Mouse (Mus musculus) forebrain, embryonic 10.5 days (tissue): Measurements from ENCODE around the gene Shoc2. TPM values are rescaled to one million over a fixed set of nuclear protein-coding genes. Genes with fewer than 3 reads are reported as not detected.

Source experiments
- DNase-seq: peaks from one replicate; pipeline ENCODE4 v3.0.0-alpha.2; 2017; ENCODE audit warnings: low spot score; ENCODE audit errors: extremely low spot score
- H3K27ac ChIP-seq: fragments of 300-500 bp; sonication (generic); 2 replicates; pipeline ENCODE4 v1.5.1; 2016; ENCODE audit warnings: mild to moderate bottlenecking
- H3K27me3 ChIP-seq: fragments of 300-500 bp; sonication (generic); 2 replicates; pipeline ENCODE4 v1.6.1; 2016; ENCODE audit warnings: mild to moderate bottlenecking; ENCODE audit not compliant: poor library complexity, severe bottlenecking
- H3K36me3 ChIP-seq: fragments of 300-500 bp; sonication (generic); replicated peaks from 2 replicates; pipeline ENCODE4 v1.6.1; 2016; ENCODE audit warnings: mild to moderate bottlenecking, moderate library complexity
- H3K4me1 ChIP-seq: fragments of 300-500 bp; sonication (generic); 2 replicates; pipeline ENCODE4 v1.6.1; 2016
- H3K4me3 ChIP-seq: fragments of 300-500 bp; sonication (generic); 2 replicates; pipeline ENCODE4 v1.5.1; 2016; ENCODE audit warnings: mild to moderate bottlenecking, moderate library complexity
- H3K9me3 ChIP-seq: fragments of 300-500 bp; sonication (generic); 2 replicates; pipeline ENCODE4 v1.6.1; 2016; ENCODE audit warnings: mild to moderate bottlenecking, moderate library complexity
- WGBS: fragments of 180-500 bp; shearing (Covaris S2); methylation state at CpG from one replicate; pipeline ENCODE4 v1.1.7; 2016; 5-methylcytosine and 5-hydroxymethylcytosine counted together
- polyA plus RNA-seq: library from polyadenylated mRNA; unstranded; fragments of >200 nt; fragmentation: Nextera tagmentation; extraction: Ambion mirVana; gene quantifications from 2 replicates; pipeline ENCODE4 v1.2.1, GENCODE M21; 2016

The Shoc2 gene
- polyA plus RNA-seq = 59.6 and 71.0 TPM in 2 replicates

DNA sequence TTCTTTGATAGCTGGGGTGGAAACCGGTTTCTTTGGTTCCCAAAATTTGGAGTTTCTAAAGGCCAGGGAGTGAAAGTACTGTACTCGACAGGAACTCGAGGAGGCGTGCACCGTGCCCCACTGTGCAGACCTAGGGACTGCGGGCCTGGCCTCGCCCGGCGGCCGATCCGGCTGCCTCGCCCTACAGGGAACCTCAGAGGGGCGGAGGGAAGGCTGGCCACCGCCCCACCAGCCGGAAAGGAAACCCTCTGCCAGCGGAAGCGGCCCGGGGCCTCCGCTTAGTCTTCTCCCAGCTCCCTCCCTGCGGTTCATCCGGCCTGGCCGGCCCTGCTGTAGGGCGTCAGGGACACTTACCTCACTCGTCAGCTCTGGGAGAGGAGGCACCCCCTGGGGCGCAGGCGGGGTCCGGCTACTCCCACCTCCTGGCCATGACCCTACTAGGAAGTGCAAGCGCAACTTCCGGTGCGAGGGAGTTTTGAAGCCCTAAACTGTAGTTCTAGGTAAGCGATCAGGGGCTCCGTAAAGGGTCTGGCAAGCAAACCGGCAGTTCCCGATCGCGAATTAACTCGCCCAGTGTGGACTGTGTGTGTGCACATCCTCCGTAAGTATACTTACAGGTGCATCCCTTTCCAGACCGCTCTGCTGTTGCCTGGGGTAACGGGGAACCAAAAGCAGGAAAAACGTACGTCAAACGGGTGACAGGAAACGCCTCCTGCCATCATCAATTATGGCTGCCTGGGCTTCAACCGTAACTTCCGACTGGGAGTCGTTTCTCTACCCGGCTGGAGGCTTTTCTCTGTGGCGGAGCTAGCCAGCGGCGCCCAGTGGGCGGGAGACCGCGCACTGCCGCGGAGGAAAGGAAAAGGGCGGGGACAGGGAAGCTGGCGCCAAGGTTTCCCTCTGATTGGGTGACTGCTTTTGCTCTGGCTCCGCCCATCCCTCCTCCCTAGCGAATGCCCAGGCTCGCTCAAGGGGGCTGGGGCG lies at the start of gene Shoc2, which contains the start of gene Bbip1:
Gene Shoc2, plus strand, starts transcription at position 505 of the 984 bp plus-strand sequence.
Gene Bbip1, minus strand, starts transcription at position 826 of the 984 bp plus-strand sequence.
- Histone ChIP-seq H3K36me3 (peaks cover 13% of the 10 kb centered on the region), H3K4me3 (peak within 1 kb of the TSS; percentile 94), H3K9me3 (no peaks in the 10 kb centered on the region), H3K27ac (peak within 1 kb of the TSS; percentile 97), H3K27me3 (no peaks in the 10 kb centered on the region), H3K4me1 (peaks cover 39% of the 10 kb centered on the region)
- peak; percentile 99 for DNase-seq
- WGBS = under 1% methylated on average over 62 of the region's 62 CpGs

DNA sequence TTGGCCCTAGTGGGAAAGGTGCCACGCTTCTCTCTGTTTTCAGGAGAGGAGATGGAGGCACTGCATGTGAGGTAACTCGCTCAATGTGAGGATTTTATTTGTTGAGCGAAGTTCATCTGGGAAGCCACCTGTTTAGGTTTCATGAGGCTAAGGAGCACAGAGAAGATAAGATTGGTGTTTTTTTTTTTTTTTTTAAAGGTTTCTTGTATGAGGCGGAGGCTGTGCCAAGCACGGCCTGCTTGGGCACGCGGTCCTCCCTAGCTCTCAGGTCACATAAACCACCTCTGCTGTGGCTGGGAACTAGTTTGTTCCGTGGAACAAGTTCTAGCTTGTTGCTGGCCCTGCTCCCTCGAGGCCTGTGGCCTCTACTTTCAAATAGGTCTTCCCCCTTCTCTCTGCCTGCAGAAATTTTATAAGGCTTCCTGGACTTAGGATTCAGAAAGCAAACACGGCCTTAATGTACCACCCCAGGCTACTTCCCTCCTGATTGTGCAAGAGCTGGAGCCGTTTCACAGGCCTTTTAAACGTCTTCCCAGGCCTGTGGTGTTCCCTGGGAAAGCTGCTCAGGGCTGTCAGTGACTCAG lies 49.5 kb upstream of the Shoc2 start:
- DNase-seq = no peak
- Histone ChIP-seq H3K27ac (no peak overlapping the region), H3K9me3 (no peaks in the 10 kb centered on the region), H3K27me3 (no peaks in the 10 kb centered on the region), H3K4me1 (peaks cover 16% of the 10 kb centered on the region), H3K4me3 (no peak overlapping the region), H3K36me3 (no peaks in the 10 kb centered on the region)
- WGBS = 87% methylated on average over 12 of the region's 12 CpGs

DNA sequence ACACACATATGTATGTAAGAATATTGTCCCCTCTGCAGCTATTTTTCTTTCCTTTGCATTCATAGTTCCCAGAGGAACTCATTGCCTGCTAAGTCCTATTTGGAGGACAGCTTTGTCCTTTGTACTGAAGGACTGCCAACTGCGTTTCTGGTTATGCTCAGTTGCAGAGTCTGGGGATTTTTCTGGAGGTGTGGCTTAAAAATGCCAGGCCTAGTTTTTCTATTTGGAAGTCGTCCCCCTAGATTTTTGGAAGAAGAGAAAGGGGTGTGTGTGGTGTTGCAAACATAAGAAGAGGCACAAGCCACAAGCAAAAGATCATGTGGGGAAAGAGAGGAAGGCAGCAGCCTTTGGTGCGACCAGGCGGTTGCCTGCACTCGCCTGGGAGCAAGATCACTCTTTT lies 46.1 kb upstream of the Shoc2 start:
- Histone ChIP-seq H3K27me3 (no peaks in the 10 kb centered on the region), H3K27ac (0 out of 2 replicates have a peak overlapping the region, but pooled peaks have one; percentile 40), H3K9me3 (no peaks in the 10 kb centered on the region), H3K4me3 (no peak overlapping the region), H3K36me3 (no peaks in the 10 kb centered on the region), H3K4me1 (peaks cover 13% of the 10 kb centered on the region)
- 89% methylated on average over 5 of the region's 5 CpGs for WGBS
- DNase-seq = no peak

DNA sequence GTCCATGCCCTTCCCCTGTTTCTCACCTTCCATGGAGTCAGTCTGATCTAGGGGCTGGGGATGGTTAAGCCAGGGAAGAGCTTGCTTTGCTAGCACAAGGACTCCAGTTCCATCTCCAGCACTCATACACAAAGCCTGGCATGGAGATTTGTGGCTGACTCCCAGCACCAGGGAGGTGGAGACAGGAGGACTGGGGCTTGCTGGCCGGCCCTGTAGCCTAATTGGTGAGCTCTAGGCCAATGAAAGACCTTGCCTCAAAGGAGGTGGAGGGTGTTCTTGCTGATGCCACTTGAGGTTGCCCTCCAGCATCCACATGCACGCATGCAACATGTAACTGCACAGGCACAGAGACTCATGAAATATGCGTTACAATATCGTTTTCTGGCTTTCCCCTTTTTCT lies 45.6 kb upstream of the Shoc2 start:
- Histone ChIP-seq H3K9me3 (no peaks in the 10 kb centered on the region), H3K27me3 (no peaks in the 10 kb centered on the region), H3K27ac (0 out of 2 replicates have a peak overlapping the region, but pooled peaks have one; percentile 40), H3K4me1 (peaks cover 12% of the 10 kb centered on the region), H3K4me3 (no peak overlapping the region), H3K36me3 (no peaks in the 10 kb centered on the region)
- no peak for DNase-seq
- WGBS = 79% methylated on average over 4 of the region's 4 CpGs

DNA sequence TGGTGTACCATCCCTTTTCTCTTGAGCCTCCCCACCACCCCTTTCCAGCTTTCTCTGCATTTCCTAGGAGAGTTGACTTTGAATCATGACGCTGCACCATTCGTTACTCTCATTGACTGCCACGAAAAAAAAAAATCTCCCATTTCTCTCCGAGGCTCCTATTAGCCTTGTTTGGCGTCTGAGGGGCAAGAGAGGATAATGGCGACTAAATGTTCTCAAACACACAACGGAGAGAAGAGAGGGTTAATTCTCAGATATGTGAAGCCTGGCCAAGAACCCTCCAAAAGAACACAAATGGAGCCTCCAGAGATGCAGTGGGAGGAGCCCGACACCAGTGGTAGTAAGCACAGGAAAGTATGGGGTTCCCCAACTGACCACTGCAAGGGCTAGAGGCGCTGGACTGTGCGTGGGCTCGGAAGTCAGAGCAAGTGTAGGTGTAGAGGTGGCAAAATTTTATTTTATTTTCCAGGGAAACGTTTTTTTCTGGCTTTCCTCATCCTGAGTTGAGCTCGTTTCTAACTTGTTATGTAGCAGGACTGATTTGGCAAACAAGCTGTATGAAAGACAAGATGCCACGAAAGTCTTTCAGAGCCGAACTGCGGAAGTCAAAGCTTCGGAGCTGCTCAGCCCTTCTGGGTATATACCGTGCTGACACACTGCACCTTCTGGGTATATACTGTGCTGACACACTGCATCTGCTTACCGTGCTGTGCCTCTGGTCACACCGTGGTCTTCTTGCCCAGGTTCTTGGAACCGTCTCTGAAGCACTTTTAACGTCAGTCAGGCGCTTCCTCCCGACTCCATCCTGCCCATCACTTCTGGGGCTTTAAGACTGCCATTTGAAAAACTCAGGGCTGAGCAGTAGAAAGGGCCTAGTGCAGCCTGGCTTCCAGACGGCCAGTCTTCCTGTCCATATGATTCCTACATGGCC lies 44.9 kb upstream of the Shoc2 start:
- H3K27ac ChIP-seq = no peak overlapping the region
- 88% methylated on average over 25 of the region's 25 CpGs for WGBS
- DNase-seq = no peak
- H3K4me1 ChIP-seq = peaks cover 19% of the 10 kb centered on the region
- no peak overlapping the region for H3K4me3 ChIP-seq
- H3K27me3 ChIP-seq = no peaks in the 10 kb centered on the region
- H3K36me3 ChIP-seq = no peaks in the 10 kb centered on the region
- H3K9me3 ChIP-seq = no peaks in the 10 kb centered on the region

DNA sequence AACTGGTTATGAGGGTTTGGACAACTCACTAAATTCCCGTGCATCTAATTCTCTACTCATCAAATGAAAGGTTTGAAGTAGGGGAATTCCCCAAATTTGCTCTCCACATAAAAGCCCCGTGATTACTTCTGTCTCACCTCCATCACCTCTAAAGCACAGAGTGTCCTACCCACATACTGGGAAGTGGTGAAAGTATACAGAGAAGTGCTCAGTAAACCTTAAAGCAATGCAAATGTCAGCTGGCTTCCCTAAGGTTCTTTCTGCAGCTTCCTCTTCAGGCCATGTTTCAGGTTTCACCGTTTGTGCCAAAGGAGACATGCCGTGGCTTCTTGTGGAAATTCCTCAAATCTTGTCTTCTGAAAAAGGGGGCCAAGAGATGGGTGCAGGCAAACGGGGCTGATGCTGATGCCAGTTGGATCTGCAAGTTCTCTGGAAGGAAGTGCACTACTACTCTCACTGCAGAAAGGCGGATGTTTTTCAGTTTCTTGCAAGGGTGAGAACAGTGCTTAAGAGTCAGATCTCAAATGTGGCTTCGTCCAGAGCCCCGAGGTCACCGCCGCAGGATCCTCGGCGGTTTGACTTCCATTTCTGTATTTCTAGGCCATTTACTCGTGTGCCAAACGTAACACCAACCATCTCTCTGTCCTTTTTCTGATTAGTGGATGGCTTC lies 44.0 kb upstream of the Shoc2 start:
- no peaks in the 10 kb centered on the region for H3K27me3 ChIP-seq
- H3K36me3 ChIP-seq = no peaks in the 10 kb centered on the region
- WGBS = 91% methylated on average over 14 of the region's 14 CpGs

DNA sequence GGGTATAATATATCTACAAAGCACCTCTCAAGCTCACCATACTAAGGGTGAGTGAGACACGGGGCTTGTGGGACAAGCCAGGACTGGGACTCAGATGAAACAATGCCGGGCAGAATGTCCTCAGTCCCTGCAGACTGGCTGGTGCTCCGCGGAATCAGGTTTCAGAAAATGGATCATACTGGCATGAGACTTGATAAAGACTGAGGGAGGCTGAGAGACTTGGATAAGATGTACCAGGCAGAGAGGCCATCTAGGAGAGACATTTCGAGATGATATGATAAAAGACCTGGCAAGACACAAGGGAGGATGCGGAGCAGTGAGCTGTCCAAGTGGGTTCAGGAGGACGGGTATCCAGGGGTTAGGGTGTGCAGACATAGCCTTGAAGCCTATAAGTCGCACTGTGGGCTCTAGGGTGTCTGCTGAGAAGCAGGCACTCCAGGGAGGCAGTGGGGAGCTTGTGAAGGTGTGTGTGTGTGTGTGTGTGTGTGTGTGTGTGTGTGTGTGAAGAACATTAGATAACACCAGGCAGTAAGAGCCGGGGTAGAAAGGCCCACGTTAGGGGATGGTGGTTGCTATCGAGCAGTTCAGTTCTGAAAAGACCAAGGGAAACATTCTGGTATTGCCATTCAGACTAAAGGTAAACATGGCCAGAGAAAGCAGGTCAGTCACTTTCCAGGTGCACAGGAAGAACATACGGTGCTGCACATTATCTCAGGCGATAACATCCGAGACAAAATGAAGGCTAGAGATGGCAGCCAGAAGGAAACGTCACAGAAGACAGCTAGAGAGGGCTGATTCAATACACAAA lies 42.0 kb upstream of the Shoc2 start:
- no peak for DNase-seq
- H3K4me3 ChIP-seq = peak overlapping the region; percentile 95
- H3K4me1 ChIP-seq = peaks cover 30% of the 10 kb centered on the region
- no peaks in the 10 kb centered on the region for H3K9me3 ChIP-seq
- 63% methylated on average over 15 of the region's 15 CpGs for WGBS
- peak overlapping the region; percentile 92 for H3K27ac ChIP-seq
- H3K27me3 ChIP-seq = no peaks in the 10 kb centered on the region
- H3K36me3 ChIP-seq = no peaks in the 10 kb centered on the region

More for the DNA sequence above, 44.0 kb upstream of the Shoc2 start:
- Histone ChIP-seq H3K4me3 (no peak overlapping the region), H3K9me3 (no peaks in the 10 kb centered on the region), H3K27ac (no peak overlapping the region), H3K4me1 (peaks cover 27% of the 10 kb centered on the region)
- no peak for DNase-seq

DNA sequence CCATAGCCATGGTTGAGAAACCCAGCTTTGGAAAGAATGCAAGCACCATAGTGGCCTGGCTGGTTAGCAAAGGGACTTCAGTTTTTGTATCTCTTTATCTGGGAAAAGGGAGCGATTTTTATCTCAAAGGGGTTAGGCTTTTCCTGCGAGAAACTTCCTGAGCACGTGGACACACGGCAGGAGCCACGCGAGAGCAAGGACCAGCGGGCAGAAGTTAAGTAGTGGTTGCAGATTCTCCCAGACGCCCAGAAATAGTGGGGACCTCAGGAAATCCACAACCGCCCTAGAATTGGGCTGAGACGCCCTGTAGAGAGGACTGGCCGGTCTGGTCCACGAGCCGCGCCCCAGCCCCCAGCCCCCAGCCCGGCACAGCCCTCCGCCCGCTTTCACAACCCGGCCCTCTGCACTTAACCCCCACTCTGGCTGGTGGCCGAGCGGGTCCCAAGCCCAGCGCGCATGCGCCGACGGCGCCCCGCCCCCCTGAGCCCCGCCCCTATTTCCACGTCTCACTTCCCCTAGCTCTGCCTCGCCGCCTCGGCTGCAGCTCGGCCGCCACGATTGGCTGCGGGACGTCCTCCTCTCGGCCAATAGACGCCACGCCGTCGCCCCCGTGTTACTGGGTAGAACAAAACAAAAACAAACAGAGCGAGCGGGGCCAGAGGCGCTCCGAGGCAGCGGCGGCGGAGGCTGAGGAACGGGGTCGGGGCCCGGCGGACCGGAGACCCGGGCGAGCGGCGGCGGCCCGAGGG lies 41.2 kb upstream of the Shoc2 start:
- Histone ChIP-seq H3K4me3 (peak overlapping the region; percentile 95), H3K27me3 (no peaks in the 10 kb centered on the region), H3K4me1 (peaks cover 30% of the 10 kb centered on the region), H3K9me3 (no peaks in the 10 kb centered on the region), H3K27ac (peak overlapping the region; percentile 92), H3K36me3 (no peaks in the 10 kb centered on the region)
- DNase-seq = peak; percentile 99
- under 1% methylated on average over 61 of the region's 61 CpGs for WGBS

DNA sequence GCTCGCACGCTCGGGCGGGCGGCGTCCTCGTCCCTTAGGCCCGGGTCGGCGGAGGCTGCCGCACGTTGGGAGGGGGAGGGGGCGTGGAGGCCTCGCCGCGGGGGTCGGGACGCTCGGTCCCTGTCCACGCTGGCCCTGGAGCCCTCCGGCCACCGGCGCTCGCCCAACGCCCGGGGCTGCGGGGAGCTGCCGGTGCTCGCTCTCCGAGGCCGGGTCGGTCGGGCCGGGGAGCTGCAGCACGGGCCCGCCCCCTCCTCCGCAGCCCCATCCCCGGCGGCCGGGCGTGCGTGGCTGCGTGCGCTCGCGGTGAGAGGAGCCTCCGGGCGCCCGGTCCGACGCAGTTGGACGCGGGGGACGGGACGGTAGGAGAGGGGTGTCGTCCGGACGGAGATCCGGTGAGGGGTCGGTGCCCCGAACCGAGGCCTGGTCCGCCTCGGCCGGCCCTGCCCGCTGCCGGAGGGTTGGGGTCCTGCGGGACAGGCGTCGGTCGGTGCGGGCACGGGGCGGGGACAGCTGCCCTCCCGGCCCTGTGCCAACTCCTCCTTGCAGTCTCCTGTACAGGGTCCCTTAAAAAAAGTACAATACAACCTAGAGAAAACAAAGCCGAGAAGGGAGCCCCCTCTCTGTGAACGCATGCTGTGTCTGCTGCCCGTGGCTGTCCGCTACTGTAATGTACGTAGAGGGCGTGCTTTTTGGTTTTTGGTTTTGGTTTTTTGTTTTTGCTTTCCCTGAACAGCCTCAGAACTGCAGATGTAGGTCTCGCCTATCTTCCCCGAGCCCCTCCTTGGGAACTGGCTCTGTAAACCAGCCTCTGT lies 40.4 kb upstream of the Shoc2 start:
- H3K27ac ChIP-seq = peak overlapping the region; percentile 92
- under 1% methylated on average over 74 of the region's 83 CpGs for WGBS
- H3K4me1 ChIP-seq = peaks cover 30% of the 10 kb centered on the region
- 0 out of 2 replicates have a peak, but pooled peaks cover 2% of the 10 kb centered on the region for H3K36me3 ChIP-seq
- DNase-seq = peak; percentile 55
- H3K27me3 ChIP-seq = no peaks in the 10 kb centered on the region
- peak overlapping the region; percentile 95 for H3K4me3 ChIP-seq
- no peaks in the 10 kb centered on the region for H3K9me3 ChIP-seq

DNA sequence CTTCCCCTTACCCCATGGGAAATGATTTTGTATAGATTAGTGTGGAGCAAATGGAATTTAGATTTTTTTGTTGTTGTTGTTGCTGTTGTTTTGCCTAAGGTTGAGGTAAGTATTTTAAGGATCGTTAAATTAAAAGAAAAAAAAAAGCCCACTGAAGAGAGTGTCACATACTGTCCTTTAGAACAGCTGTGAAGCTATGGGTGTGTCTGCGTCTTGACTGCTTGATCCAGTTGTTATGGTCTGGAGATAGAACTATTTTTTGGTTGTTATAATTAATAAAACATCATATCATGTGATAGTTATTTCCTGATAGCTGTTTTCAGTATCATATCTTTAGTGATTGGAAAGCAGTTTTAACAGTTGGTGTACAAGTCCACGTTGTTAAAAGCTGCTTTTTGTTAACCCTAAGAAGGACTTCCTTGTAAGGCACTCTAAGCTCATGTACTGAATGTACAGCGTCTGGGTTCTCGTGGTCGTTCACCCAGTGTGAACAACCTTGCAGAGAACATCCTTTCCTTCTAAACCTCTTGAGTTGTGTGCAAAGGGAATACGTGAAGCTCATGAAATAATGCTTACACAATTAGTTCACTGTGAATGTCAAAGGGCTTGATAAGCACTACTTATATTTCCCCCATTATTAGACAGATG lies 39.1 kb upstream of the Shoc2 start:
- peaks cover 30% of the 10 kb centered on the region for H3K4me1 ChIP-seq
- peak overlapping the region; percentile 95 for H3K4me3 ChIP-seq
- WGBS = 80% methylated on average over 7 of the region's 7 CpGs
- H3K27ac ChIP-seq = no peak overlapping the region
- DNase-seq = no peak
- no peaks in the 10 kb centered on the region for H3K9me3 ChIP-seq
- H3K36me3 ChIP-seq = peaks cover 13% of the 10 kb centered on the region
- no peaks in the 10 kb centered on the region for H3K27me3 ChIP-seq
